Mouse (Mus musculus): ENCODE measurements around the gene Olfr1428. TPM values are rescaled to one million over a fixed set of nuclear protein-coding genes. Genes with fewer than 3 reads are reported as not detected.
"Not testable (repeated sequence)": the region's sequence is repeated elsewhere in the genome, so short reads cannot be mapped to it uniquely, and the experiment has no call there.

The Olfr1428 gene
- polyA plus RNA-seq, 1 experiment from 2014 or later, result not detected

DNA sequence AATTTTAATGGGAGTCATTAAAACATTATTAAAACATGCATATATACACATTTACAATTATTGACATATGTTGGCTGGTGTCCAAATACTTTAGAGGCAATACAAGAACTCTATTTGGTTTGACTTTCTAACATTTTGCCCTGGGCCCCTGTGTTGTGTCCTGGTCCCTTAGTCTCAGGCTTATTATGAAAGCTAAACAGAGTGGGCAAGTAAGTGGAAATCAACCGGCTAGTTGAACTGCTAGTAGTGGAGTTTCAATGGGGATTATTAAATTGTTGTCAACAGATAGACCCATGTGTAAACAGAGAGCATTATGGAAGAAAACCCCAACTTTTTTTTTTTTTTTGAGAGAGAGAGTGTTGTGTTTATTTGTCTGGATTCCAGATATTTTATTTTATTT lies 53.1 kb downstream of the Olfr1428 start, which contains the start of gene Olfr1424:
Olfr1424 (minus strand) TSS at position 101 of the 400 bp plus-strand sequence.
- not testable (repeated sequence) for H3K4me1 ChIP-seq; H3K9ac ChIP-seq; H3K36me3 ChIP-seq (replicated peaks); H3K4me3 ChIP-seq (replicated peaks); H3K9me3 ChIP-seq; H3K4me2 ChIP-seq; H3K27ac ChIP-seq; ATAC-seq (ENCODE audit: low FRiP score); H3K27me3 ChIP-seq
- WGBS, result 91% methylated on average over 1 of the region's 1 CpGs

Other genes with a start within 250 kb of the Olfr1428 start
- gene Olfr1419, start 240.8 kb downstream of the Olfr1428 start, polyA plus RNA-seq (2016; fragmentation: Nextera tagmentation; extraction: Ambion mirVana), result not detected in 2 replicates
- 0.06 TPM in 1 of 2 replicates, not detected in the other for gene Olfr1420, start 229.3 kb downstream of the Olfr1428 start, polyA plus RNA-seq (2016; fragmentation: Nextera tagmentation; extraction: Ambion mirVana)
- gene Patl1, start 203.5 kb downstream of the Olfr1428 start, polyA plus RNA-seq (2016; fragmentation: Nextera tagmentation; extraction: Ambion mirVana), result 23.4 and 26.8 TPM in 2 replicates
- gene Osbp, start 150.0 kb downstream of the Olfr1428 start, polyA plus RNA-seq (2016; fragmentation: Nextera tagmentation; extraction: Ambion mirVana), result 5.8 and 6.3 TPM in 2 replicates
- gene Olfr1423, start 74.6 kb downstream of the Olfr1428 start, polyA plus RNA-seq (2016; fragmentation: Nextera tagmentation; extraction: Ambion mirVana), result 0.04 TPM in 1 of 2 replicates, not detected in the other
- not detected in 2 replicates for gene Olfr1424, start 53.2 kb downstream of the Olfr1428 start, polyA plus RNA-seq (2016; fragmentation: Nextera tagmentation; extraction: Ambion mirVana)
- gene Olfr1425, start 38.2 kb downstream of the Olfr1428 start, polyA plus RNA-seq (2016; fragmentation: Nextera tagmentation; extraction: Ambion mirVana), result not detected in 2 replicates
- gene Olfr1426, start 23.9 kb downstream of the Olfr1428 start, polyA plus RNA-seq (2016; fragmentation: Nextera tagmentation; extraction: Ambion mirVana), result not detected in 2 replicates
- not detected in 2 replicates for gene Olfr1427, start 12.6 kb downstream of the Olfr1428 start, polyA plus RNA-seq (2016; fragmentation: Nextera tagmentation; extraction: Ambion mirVana)
- not detected in 2 replicates for gene Olfr76, start 7.3 kb upstream of the Olfr1428 start, polyA plus RNA-seq (2016; fragmentation: Nextera tagmentation; extraction: Ambion mirVana)
- gene Olfr1555-ps1, start 54.2 kb upstream of the Olfr1428 start, polyA plus RNA-seq (2016; fragmentation: Nextera tagmentation; extraction: Ambion mirVana), result not detected in 2 replicates
- gene Olfr1431, start 84.7 kb upstream of the Olfr1428 start, polyA plus RNA-seq (2016; fragmentation: Nextera tagmentation; extraction: Ambion mirVana), result not detected in 2 replicates
- gene Olfr1432, start 116.7 kb upstream of the Olfr1428 start, polyA plus RNA-seq (2016; fragmentation: Nextera tagmentation; extraction: Ambion mirVana), result not detected in 2 replicates
- gene Olfr262, start 125.8 kb upstream of the Olfr1428 start, polyA plus RNA-seq (2016; fragmentation: Nextera tagmentation; extraction: Ambion mirVana), result not detected in 2 replicates
- not detected in 2 replicates for gene Olfr235, start 145.1 kb upstream of the Olfr1428 start, polyA plus RNA-seq (2016; fragmentation: Nextera tagmentation; extraction: Ambion mirVana)
- gene Olfr1434, start 164.0 kb upstream of the Olfr1428 start, polyA plus RNA-seq (2016; fragmentation: Nextera tagmentation; extraction: Ambion mirVana), result not detected in 2 replicates
- gene Olfr1436, start 183.2 kb upstream of the Olfr1428 start, polyA plus RNA-seq (2016; fragmentation: Nextera tagmentation; extraction: Ambion mirVana), result not detected in 2 replicates
- not detected in 2 replicates for gene Olfr1437, start 209.2 kb upstream of the Olfr1428 start, polyA plus RNA-seq (2016; fragmentation: Nextera tagmentation; extraction: Ambion mirVana)
- not detected in 2 replicates for gene Olfr1438-ps1, start 220.0 kb upstream of the Olfr1428 start, polyA plus RNA-seq (2016; fragmentation: Nextera tagmentation; extraction: Ambion mirVana)